Mouse (Mus musculus) lung, embryonic 16.5 days (tissue): ENCODE data around the gene Tmem247. TPM values are rescaled to one million over a fixed set of nuclear protein-coding genes. Genes with fewer than 3 reads are reported as not detected.

Experiments used
- ATAC-seq: fragments of 200-750 bp; cut with Nextera tagmentation; 2 replicates; pipeline ENCODE4 v1.8.0; 2017; ENCODE audit warnings: low read depth, mild to moderate bottlenecking, moderate library complexity
- H3K27ac ChIP-seq: fragments of 300-500 bp; sonication (generic); 2 replicates; pipeline ENCODE4 v1.5.1; 2014; ENCODE audit warnings: mild to moderate bottlenecking, control low read depth, low read length
- H3K27me3 ChIP-seq: fragments of 300-500 bp; sonication (generic); 2 replicates; pipeline ENCODE4 v1.6.1; 2014; ENCODE audit warnings: low read depth, low read length, mixed read lengths; ENCODE audit not compliant: control insufficient read depth, insufficient read depth
- H3K36me3 ChIP-seq: fragments of 300-500 bp; sonication (generic); 2 replicates; pipeline ENCODE4 v1.6.1; 2014; ENCODE audit warnings: low read length; ENCODE audit not compliant: control insufficient read depth, insufficient read depth
- H3K4me1 ChIP-seq: fragments of 300-500 bp; sonication (generic); replicated peaks from 2 replicates; pipeline ENCODE4 v1.6.1; 2014; ENCODE audit warnings: low read length, mixed read lengths; ENCODE audit not compliant: control insufficient read depth, insufficient read depth
- H3K4me2 ChIP-seq: fragments of 300-500 bp; sonication (generic); 2 replicates; pipeline ENCODE4 v1.6.1; 2014; ENCODE audit warnings: low read depth, low read length, control low read depth
- H3K4me3 ChIP-seq: fragments of 300-500 bp; sonication (generic); 2 replicates; pipeline ENCODE4 v1.5.1; 2014; ENCODE audit warnings: mild to moderate bottlenecking, low read length, control low read depth
- H3K9ac ChIP-seq: fragments of 300-500 bp; sonication (generic); 2 replicates; pipeline ENCODE4 v1.6.1; 2014; ENCODE audit warnings: low read length, control low read depth
- H3K9me3 ChIP-seq: fragments of 300-500 bp; sonication (generic); 2 replicates; pipeline ENCODE4 v1.6.1; 2016; ENCODE audit warnings: low read length; ENCODE audit not compliant: control insufficient read depth
- WGBS: fragments of 180-500 bp; shearing (Covaris S2); extraction: QIAGEN DNeasy Blood & Tissue Kit; methylation state at CpG from one replicate; pipeline ENCODE4 v1.1.7; 2014; 5-methylcytosine and 5-hydroxymethylcytosine counted together
- polyA plus RNA-seq: library from polyadenylated mRNA; unstranded; fragments of >200 nt; fragmentation: Nextera tagmentation; extraction: Ambion mirVana; gene quantifications from 2 replicates; pipeline ENCODE4 v1.2.1, GENCODE M21; 2015

The Tmem247 gene
- polyA plus RNA-seq, 1 experiment from 2014 or later, result not detected

GRCm38 (mm10) chr17:86964041-86964440 lies 46.9 kb downstream of the Tmem247 start:
- H3K4me1 ChIP-seq, result peaks cover 38% of the 10 kb centered on the region
- peak overlapping the region; percentile 90 for H3K9ac ChIP-seq
- no peaks in the 10 kb centered on the region for H3K27me3 ChIP-seq
- peak overlapping the region; percentile 82 for H3K4me3 ChIP-seq
- H3K4me2 ChIP-seq, result peak overlapping the region; percentile 83
- no peak for ATAC-seq
- under 1% methylated on average over 6 of the region's 6 CpGs for WGBS
- H3K9me3 ChIP-seq, result no peaks in the 10 kb centered on the region
- peak overlapping the region; percentile 89 for H3K27ac ChIP-seq
- H3K36me3 ChIP-seq, result no peaks in the 10 kb centered on the region; the same call in 1 of the 2 replicates

GRCm38 (mm10) chr17:86964502-86964901 lies 47.4 kb downstream of the Tmem247 start:
- peak overlapping the region; percentile 90; the same call in 1 of the 2 replicates for H3K9ac ChIP-seq
- WGBS, result 1% methylated on average over 10 of the region's 10 CpGs
- H3K4me3 ChIP-seq, result peak overlapping the region; percentile 82
- peaks cover 38% of the 10 kb centered on the region for H3K4me1 ChIP-seq
- no peaks in the 10 kb centered on the region; the same call in 1 of the 2 replicates for H3K36me3 ChIP-seq
- H3K27me3 ChIP-seq, result no peaks in the 10 kb centered on the region
- ATAC-seq, result peak; percentile 65
- H3K27ac ChIP-seq, result peak overlapping the region; percentile 89
- H3K9me3 ChIP-seq, result no peaks in the 10 kb centered on the region
- peak overlapping the region; percentile 83 for H3K4me2 ChIP-seq

GRCm38 (mm10) chr17:86965121-86965520 lies 48.0 kb downstream of the Tmem247 start:
- Histone ChIP-seq H3K4me3 (peak overlapping the region; percentile 82), H3K27ac (peak overlapping the region; percentile 56), H3K36me3 (no peaks in the 10 kb centered on the region; the same call in 1 of the 2 replicates), H3K4me2 (peak overlapping the region; percentile 83), H3K27me3 (no peaks in the 10 kb centered on the region), H3K9ac (peak overlapping the region; percentile 16; the same call in 1 of the 2 replicates), H3K4me1 (peaks cover 36% of the 10 kb centered on the region), H3K9me3 (no peaks in the 10 kb centered on the region)
- no peak for ATAC-seq
- WGBS, result 78% methylated on average over 8 of the region's 8 CpGs

GRCm38 (mm10) chr17:86966040-86966439 lies 48.9 kb downstream of the Tmem247 start:
- H3K9ac ChIP-seq, result no peak overlapping the region
- no peaks in the 10 kb centered on the region for H3K9me3 ChIP-seq
- H3K4me1 ChIP-seq, result peaks cover 27% of the 10 kb centered on the region
- H3K36me3 ChIP-seq, result no peaks in the 10 kb centered on the region; the same call in 1 of the 2 replicates
- H3K4me2 ChIP-seq, result no peak overlapping the region
- no peak overlapping the region for H3K4me3 ChIP-seq
- 67% methylated on average over 10 of the region's 10 CpGs for WGBS
- ATAC-seq, result no peak
- H3K27me3 ChIP-seq, result no peaks in the 10 kb centered on the region
- H3K27ac ChIP-seq, result no peak overlapping the region

- Histone ChIP-seq H3K4me1 (peaks cover 17% of the 10 kb centered on the region), H3K4me3 (no peak overlapping the region), H3K27me3 (no peaks in the 10 kb centered on the region), H3K27ac (no peak overlapping the region), H3K9ac (no peak overlapping the region), H3K9me3 (no peaks in the 10 kb centered on the region), H3K4me2 (no peak overlapping the region), H3K36me3 (no peaks in the 10 kb centered on the region; the same call in 1 of the 2 replicates)
- WGBS, result 89% methylated on average over 12 of the region's 12 CpGs
- ATAC-seq, result no peak
These were observed 49.9 kb downstream of the Tmem247 start for GRCm38 (mm10) chr17:86967048-86967447.

- no peaks in the 10 kb centered on the region for H3K9me3 ChIP-seq
- H3K4me1 ChIP-seq, result peaks cover 14% of the 10 kb centered on the region
- no peaks in the 10 kb centered on the region; the same call in 1 of the 2 replicates for H3K36me3 ChIP-seq
- no peak overlapping the region for H3K4me3 ChIP-seq
- no peak for ATAC-seq
- 80% methylated on average over 10 of the region's 10 CpGs for WGBS
- H3K27ac ChIP-seq, result no peak overlapping the region
- H3K4me2 ChIP-seq, result no peak overlapping the region
- H3K9ac ChIP-seq, result no peak overlapping the region
- no peaks in the 10 kb centered on the region for H3K27me3 ChIP-seq
These were observed 50.7 kb downstream of the Tmem247 start for GRCm38 (mm10) chr17:86967536-86968525.

- Histone ChIP-seq H3K9ac (no peak overlapping the region), H3K27ac (no peak overlapping the region), H3K4me2 (no peak overlapping the region), H3K4me3 (no peak overlapping the region), H3K27me3 (no peaks in the 10 kb centered on the region), H3K9me3 (no peaks in the 10 kb centered on the region), H3K4me1 (peaks cover 14% of the 10 kb centered on the region), H3K36me3 (no peaks in the 10 kb centered on the region; the same call in 1 of the 2 replicates)
- WGBS, result 85% methylated on average over 5 of the region's 5 CpGs
- no peak for ATAC-seq
These were observed 51.4 kb downstream of the Tmem247 start for GRCm38 (mm10) chr17:86968581-86968980.

GRCm38 (mm10) chr17:86969582-86969981 lies 52.4 kb downstream of the Tmem247 start:
- no peak overlapping the region for H3K9ac ChIP-seq
- WGBS, result 63% methylated on average over 5 of the region's 5 CpGs
- H3K4me1 ChIP-seq, result peaks cover 9% of the 10 kb centered on the region
- H3K4me3 ChIP-seq, result no peak overlapping the region
- H3K9me3 ChIP-seq, result no peaks in the 10 kb centered on the region
- no peak for ATAC-seq
- no peak overlapping the region for H3K4me2 ChIP-seq
- H3K27ac ChIP-seq, result no peak overlapping the region
- no peaks in the 10 kb centered on the region for H3K27me3 ChIP-seq
- H3K36me3 ChIP-seq, result no peaks in the 10 kb centered on the region; the same call in 1 of the 2 replicates

- ATAC-seq, result no peak
- Histone ChIP-seq H3K4me3 (no peak overlapping the region), H3K4me1 (peaks cover 3% of the 10 kb centered on the region), H3K27me3 (no peaks in the 10 kb centered on the region), H3K36me3 (no peaks in the 10 kb centered on the region; the same call in 1 of the 2 replicates), H3K4me2 (no peak overlapping the region), H3K27ac (no peak overlapping the region), H3K9ac (no peak overlapping the region), H3K9me3 (no peaks in the 10 kb centered on the region)
- 88% methylated on average over 15 of the region's 15 CpGs for WGBS
These were observed 53.0 kb downstream of the Tmem247 start for GRCm38 (mm10) chr17:86970026-86970750.
